Mouse (Mus musculus) limb, embryonic 15.5 days (tissue): ENCODE measurements around the gene Mapk12. TPM values are rescaled to one million over a fixed set of nuclear protein-coding genes. Genes with fewer than 3 reads are reported as not detected.

ENCODE experiments used
- ATAC-seq: fragments of 200-750 bp; cut with Nextera tagmentation; 2 replicates; pipeline ENCODE4 v1.8.0; 2017; ENCODE audit warnings: low read depth, moderate TSS enrichment; ENCODE audit not compliant: insufficient number of reproducible peaks, low FRiP score, low TSS enrichment
- H3K27ac ChIP-seq: fragments of 300-500 bp; sonication (generic); 2 replicates; pipeline ENCODE4 v1.5.1; 2015; ENCODE audit warnings: moderate library complexity, mild to moderate bottlenecking, inconsistent platforms
- H3K27me3 ChIP-seq: fragments of 300-500 bp; sonication (generic); 2 replicates; pipeline ENCODE4 v1.6.1; 2015; ENCODE audit warnings: inconsistent platforms
- H3K36me3 ChIP-seq: fragments of 300-500 bp; sonication (generic); 2 replicates; pipeline ENCODE4 v1.6.1; 2015; ENCODE audit warnings: inconsistent platforms
- H3K4me1 ChIP-seq: fragments of 300-500 bp; sonication (generic); 2 replicates; pipeline ENCODE4 v1.6.1; 2015; ENCODE audit warnings: inconsistent platforms
- H3K4me2 ChIP-seq: fragments of 300-500 bp; sonication (generic); 2 replicates; pipeline ENCODE4 v1.6.1; 2015; ENCODE audit warnings: mild to moderate bottlenecking, inconsistent platforms
- H3K4me3 ChIP-seq: fragments of 300-500 bp; sonication (generic); 2 replicates; pipeline ENCODE4 v1.5.1; 2015; ENCODE audit warnings: mild to moderate bottlenecking, inconsistent platforms
- H3K9ac ChIP-seq: fragments of 300-500 bp; sonication (generic); 2 replicates; pipeline ENCODE4 v1.6.1; 2015; ENCODE audit warnings: inconsistent platforms
- H3K9me3 ChIP-seq: fragments of 300-500 bp; sonication (generic); 2 replicates; pipeline ENCODE4 v1.6.1; 2016; ENCODE audit warnings: inconsistent platforms
- WGBS: fragments of 180-500 bp; shearing (Covaris S2); methylation state at CpG from one replicate; pipeline ENCODE4 v1.1.7; 2015; 5-methylcytosine and 5-hydroxymethylcytosine counted together
- polyA plus RNA-seq: library from polyadenylated mRNA; unstranded; fragments of >200 nt; fragmentation: Nextera tagmentation; extraction: Ambion mirVana; gene quantifications from 2 replicates; pipeline ENCODE4 v1.2.1, GENCODE M21; 2015

Mapk12 gene
- polyA plus RNA-seq, 1 experiment from 2014 or later = 7.1 TPM

- H3K4me1 ChIP-seq = peaks cover 82% of the 10 kb centered on the region
- no peak for ATAC-seq
- 60% methylated on average over 7 of the region's 7 CpGs for WGBS
Observed at GRCm38 (mm10) chr15:89178260-89178860, 37.9 kb upstream of the Mapk12 start.

GRCm38 (mm10) chr15:89177576-89178259, 37.2 kb upstream of the Mapk12 start:
- Histone ChIP-seq H3K4me2 (peak overlapping the region; percentile 71; the same call in 1 of the 2 replicates), H3K9ac (no peak overlapping the region), H3K27me3 (no peaks in the 10 kb centered on the region), H3K36me3 (no peaks in the 10 kb centered on the region), H3K4me1 (peaks cover 87% of the 10 kb centered on the region), H3K9me3 (no peaks in the 10 kb centered on the region), H3K27ac (peak overlapping the region; percentile 94), H3K4me3 (peak overlapping the region; percentile 83; the same call in 1 of the 2 replicates)
- ATAC-seq = no peak
- 66% methylated on average over 3 of the region's 4 CpGs for WGBS

More at GRCm38 (mm10) chr15:89178260-89178860, 37.9 kb upstream of the Mapk12 start:
- Histone ChIP-seq H3K4me3 (peak overlapping the region; percentile 83), H3K9ac (no peak overlapping the region; the same call in 1 of the 2 replicates), H3K27ac (peak overlapping the region; percentile 94), H3K4me2 (peak overlapping the region; percentile 71), H3K9me3 (no peaks in the 10 kb centered on the region), H3K27me3 (no peaks in the 10 kb centered on the region), H3K36me3 (no peaks in the 10 kb centered on the region)

DNA sequence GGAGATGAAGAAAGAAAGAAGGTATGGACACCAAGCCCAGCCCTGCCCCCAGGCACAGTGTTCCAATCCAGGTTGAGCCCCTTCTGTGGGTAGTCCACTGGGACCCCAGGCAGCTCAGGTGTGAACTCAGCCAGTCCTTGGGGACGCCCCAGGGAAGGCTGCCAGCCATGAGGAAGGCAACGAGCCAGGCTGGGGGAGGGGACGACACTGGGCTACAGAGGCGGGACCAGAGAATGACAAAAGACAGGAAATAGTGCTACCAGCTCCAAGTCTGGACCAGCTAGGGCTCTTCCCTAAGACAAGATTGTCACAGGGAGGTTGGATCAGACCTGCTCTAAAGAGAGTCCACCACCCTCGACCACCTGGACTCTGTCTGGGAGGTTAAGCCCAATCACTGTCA, 36.6 kb upstream of the Mapk12 start:
- Histone ChIP-seq H3K9me3 (no peaks in the 10 kb centered on the region), H3K9ac (no peak overlapping the region), H3K36me3 (no peaks in the 10 kb centered on the region), H3K4me2 (0 out of 2 replicates have a peak overlapping the region, but pooled peaks have one; percentile 8), H3K27me3 (no peaks in the 10 kb centered on the region), H3K27ac (peak overlapping the region; percentile 71), H3K4me1 (peaks cover 87% of the 10 kb centered on the region), H3K4me3 (no peak overlapping the region)
- WGBS = 15% methylated on average over 5 of the region's 5 CpGs
- ATAC-seq = no peak

GRCm38 (mm10) chr15:89175411-89176155, 35.1 kb upstream of the Mapk12 start:
- Histone ChIP-seq H3K36me3 (no peaks in the 10 kb centered on the region), H3K9ac (no peak overlapping the region), H3K4me2 (no peak overlapping the region), H3K27ac (peak overlapping the region; percentile 68), H3K9me3 (no peaks in the 10 kb centered on the region), H3K27me3 (no peaks in the 10 kb centered on the region), H3K4me3 (no peak overlapping the region), H3K4me1 (peaks cover 85% of the 10 kb centered on the region)
- ATAC-seq = no peak
- WGBS = 55% methylated on average over 13 of the region's 13 CpGs

GRCm38 (mm10) chr15:89174889-89175339, 34.4 kb upstream of the Mapk12 start:
- no peak overlapping the region for H3K4me2 ChIP-seq
- 0 out of 2 replicates have a peak overlapping the region, but pooled peaks have one; percentile 53 for H3K4me3 ChIP-seq
- H3K27ac ChIP-seq = peak overlapping the region; percentile 68

GRCm38 (mm10) chr15:89173906-89174214, 33.4 kb upstream of the Mapk12 start:
- ATAC-seq = no peak
- Histone ChIP-seq H3K4me2 (peak overlapping the region; percentile 98), H3K36me3 (0 out of 2 replicates have a peak, but pooled peaks cover 1% of the 10 kb centered on the region), H3K27me3 (no peaks in the 10 kb centered on the region), H3K9ac (0 out of 2 replicates have a peak overlapping the region, but pooled peaks have one; percentile 54), H3K9me3 (no peaks in the 10 kb centered on the region), H3K4me1 (peaks cover 94% of the 10 kb centered on the region), H3K4me3 (peak overlapping the region; percentile 53), H3K27ac (peak overlapping the region; percentile 72)
- 4% methylated on average over 15 of the region's 15 CpGs for WGBS

More at GRCm38 (mm10) chr15:89174889-89175339, 34.4 kb upstream of the Mapk12 start:
- Histone ChIP-seq H3K27me3 (no peaks in the 10 kb centered on the region), H3K4me1 (peaks cover 91% of the 10 kb centered on the region), H3K36me3 (no peaks in the 10 kb centered on the region), H3K9me3 (no peaks in the 10 kb centered on the region), H3K9ac (no peak overlapping the region)
- no peak for ATAC-seq
- 52% methylated on average over 11 of the region's 11 CpGs for WGBS

DNA sequence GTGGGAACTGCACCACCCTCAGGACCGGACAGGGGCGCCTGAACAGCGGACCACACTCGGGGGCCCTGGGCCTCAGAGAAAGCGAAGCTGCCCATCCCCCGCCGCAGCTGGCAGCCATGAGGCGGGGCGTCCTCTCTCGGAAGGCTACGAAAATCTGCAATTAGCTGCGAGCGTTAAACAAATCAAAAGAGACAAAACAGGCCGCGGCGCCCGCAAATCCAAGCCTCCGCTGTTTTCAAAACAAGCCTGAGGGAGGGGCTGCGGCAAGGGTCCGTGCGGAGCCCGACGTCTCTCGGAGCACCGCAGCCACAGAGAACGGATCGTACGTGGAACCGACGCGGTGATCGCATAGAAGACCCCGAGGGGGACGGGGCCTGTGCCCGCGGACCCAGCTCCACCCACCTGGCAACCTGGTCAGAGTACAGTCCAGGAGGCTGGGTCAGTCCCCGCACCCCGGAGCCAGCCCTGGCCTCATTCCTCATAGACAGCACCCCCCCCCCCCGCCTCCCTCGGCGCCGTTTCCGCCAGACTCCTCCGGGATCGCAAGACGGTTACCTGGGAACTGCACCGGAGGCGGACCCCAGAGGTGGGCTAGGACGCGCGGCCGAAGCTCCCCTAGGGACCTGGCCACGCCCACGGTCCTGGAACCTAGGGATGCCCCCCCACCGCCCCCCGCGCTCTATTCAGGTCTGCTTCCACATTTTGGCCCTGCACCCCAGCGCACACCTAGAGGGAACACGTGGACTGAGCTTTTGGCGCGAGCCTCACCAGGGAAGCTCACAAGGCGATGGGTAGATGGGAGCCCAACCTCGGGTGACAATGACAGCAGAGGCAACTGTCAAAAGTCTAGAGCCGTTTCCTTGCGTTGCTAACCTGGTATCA, 32.8 kb upstream of the Mapk12 start:
- Histone ChIP-seq H3K9ac (peak overlapping the region; percentile 54), H3K27me3 (no peaks in the 10 kb centered on the region), H3K9me3 (no peaks in the 10 kb centered on the region), H3K27ac (peak overlapping the region; percentile 72), H3K4me2 (peak overlapping the region; percentile 98), H3K36me3 (0 out of 2 replicates have a peak, but pooled peaks cover 3% of the 10 kb centered on the region), H3K4me1 (peaks cover 90% of the 10 kb centered on the region), H3K4me3 (peak overlapping the region; percentile 53)
- ATAC-seq = no peak
- WGBS = under 1% methylated on average over 61 of the region's 65 CpGs

- peak overlapping the region; percentile 98 for H3K4me2 ChIP-seq
- peak overlapping the region; percentile 53 for H3K4me3 ChIP-seq
- WGBS = 39% methylated on average over 17 of the region's 17 CpGs
- no peak for ATAC-seq
- peak overlapping the region; percentile 72 for H3K27ac ChIP-seq
- peaks cover 81% of the 10 kb centered on the region for H3K4me1 ChIP-seq
- peak overlapping the region; percentile 54; the same call in 1 of the 2 replicates for H3K9ac ChIP-seq
- no peaks in the 10 kb centered on the region for H3K9me3 ChIP-seq
- H3K27me3 ChIP-seq = no peaks in the 10 kb centered on the region
- peaks cover 11% of the 10 kb centered on the region for H3K36me3 ChIP-seq
Observed at GRCm38 (mm10) chr15:89172276-89172935, 31.9 kb upstream of the Mapk12 start.

DNA sequence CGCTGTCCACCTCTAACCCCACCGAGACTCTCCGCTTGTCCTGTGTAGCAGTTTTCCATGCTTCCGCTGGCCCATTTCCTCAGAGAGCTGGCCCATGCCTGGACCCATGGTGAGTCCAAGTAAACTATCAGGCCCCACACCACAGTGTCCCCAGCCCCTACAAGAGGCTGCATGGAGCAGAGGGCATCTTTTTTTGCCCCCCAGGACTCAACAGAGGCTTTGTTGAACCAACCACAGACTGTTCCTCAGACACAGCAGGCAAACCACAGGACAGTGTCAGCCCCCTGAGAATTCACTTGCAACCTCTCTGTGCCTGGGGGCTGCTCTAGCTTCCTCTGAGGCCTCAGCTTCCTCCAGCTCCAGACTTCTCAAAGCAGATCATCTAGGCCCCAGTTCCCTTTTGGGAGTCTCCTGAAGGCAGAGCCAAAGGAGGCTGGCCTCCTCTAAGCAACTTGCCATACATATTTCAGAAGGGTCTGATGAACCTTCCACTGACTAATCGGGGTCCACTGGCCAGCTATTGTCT, 31.1 kb upstream of the Mapk12 start:
- Histone ChIP-seq H3K27ac (no peak overlapping the region), H3K4me1 (peaks cover 73% of the 10 kb centered on the region), H3K4me3 (no peak overlapping the region), H3K9ac (no peak overlapping the region), H3K4me2 (no peak overlapping the region), H3K9me3 (no peaks in the 10 kb centered on the region), H3K36me3 (peaks cover 19% of the 10 kb centered on the region), H3K27me3 (no peaks in the 10 kb centered on the region)
- ATAC-seq = no peak
- 90% methylated on average over 5 of the region's 5 CpGs for WGBS

DNA sequence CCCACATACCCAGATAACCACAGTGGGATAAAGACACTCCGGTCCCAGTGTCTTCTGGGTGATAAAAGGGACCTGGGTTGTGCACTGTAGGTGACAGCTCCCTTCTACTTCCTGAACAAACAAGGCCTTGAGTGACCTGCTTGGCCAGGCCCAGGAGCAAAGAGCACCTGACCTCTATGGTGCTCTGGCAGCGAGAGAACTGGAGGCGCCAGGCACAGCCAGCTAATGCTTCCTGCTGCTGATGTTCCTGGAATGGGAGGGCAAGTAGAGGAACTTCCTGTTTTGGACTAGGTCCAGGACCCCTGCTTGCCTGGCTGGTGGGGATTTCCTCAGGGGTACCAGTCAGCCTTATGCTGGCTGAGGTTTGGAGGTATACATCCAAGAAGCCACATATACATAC, 29.6 kb upstream of the Mapk12 start:
- Histone ChIP-seq H3K27me3 (no peaks in the 10 kb centered on the region), H3K27ac (peak overlapping the region; percentile 87), H3K9me3 (no peaks in the 10 kb centered on the region), H3K4me2 (peak overlapping the region; percentile 40), H3K4me1 (peaks cover 58% of the 10 kb centered on the region), H3K36me3 (peaks cover 34% of the 10 kb centered on the region), H3K9ac (no peak overlapping the region), H3K4me3 (no peak overlapping the region)
- ATAC-seq = no peak
- 41% methylated on average over 3 of the region's 3 CpGs for WGBS
